Mouse (Mus musculus): ENCODE measurements around the gene Tmem128.

DNA sequence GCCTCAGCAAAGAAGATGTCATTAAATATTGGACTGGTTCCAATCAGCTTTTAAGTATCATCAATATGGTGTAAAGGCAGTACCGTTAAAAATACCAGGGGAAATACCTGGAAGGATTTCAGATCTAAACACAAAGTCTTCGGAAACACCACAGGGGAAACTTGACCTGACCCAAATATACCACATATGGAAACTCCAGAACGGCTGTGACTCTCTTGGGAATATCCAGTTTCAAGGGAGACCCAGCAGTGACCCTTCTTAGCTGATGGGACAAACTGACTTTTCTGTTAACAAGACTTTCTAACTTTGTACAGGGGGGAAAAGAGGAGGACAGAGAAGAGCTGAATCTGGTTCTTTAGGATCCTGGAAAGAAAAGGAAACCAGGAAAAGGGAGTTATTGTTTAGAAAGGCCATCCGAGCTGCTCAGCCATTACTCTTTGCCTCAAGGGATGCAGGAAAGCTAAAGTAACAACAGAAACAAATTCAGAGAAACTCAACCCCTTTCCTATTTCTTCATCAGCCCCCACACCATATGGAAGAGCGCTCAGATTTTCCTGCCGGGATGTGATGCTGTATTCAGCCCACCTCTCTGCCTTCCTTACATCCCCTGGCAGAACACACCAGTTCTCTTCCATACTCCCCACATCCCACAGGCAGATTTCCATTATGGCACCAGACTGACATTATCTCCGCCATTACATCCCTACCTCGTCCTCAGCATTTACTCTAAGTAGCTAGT lies 1.8 kb upstream of the Tmem128 start:
- TF ChIP-seq EP300 (IDR thresholded peaks at IDR 0.05; ENCODE audit: insufficient read depth, low read depth, low read length): no peak
- TF ChIP-seq POLR2A (IDR thresholded peaks at IDR 0.05; ENCODE audit: insufficient read depth, low read depth, low read length): no peak
- TF ChIP-seq CTCF (IDR thresholded peaks at IDR 0.05): no peak
